Mouse (Mus musculus) ES-E14 (cell line): ENCODE data around the gene Lactb. TPM values are rescaled to one million over a fixed set of nuclear protein-coding genes. Genes with fewer than 3 reads are reported as not detected.

Experiments used
- DNase-seq: peaks from one replicate; pipeline ENCODE4 v3.0.0-alpha.2; 2013; ENCODE audit warnings: low read depth, low spot score
- H3K27ac ChIP-seq: 2 replicates; pipeline ENCODE4 v1.5.1; 2012; ENCODE audit warnings: low read depth, mild to moderate bottlenecking, low read length, moderate library complexity, mixed read lengths; ENCODE audit not compliant: poor library complexity, insufficient read depth, severe bottlenecking
- H3K36me3 ChIP-seq: 2 replicates; pipeline ENCODE4 v1.6.1; 2012; ENCODE audit warnings: mild to moderate bottlenecking, low read length, moderate library complexity, mixed read lengths; ENCODE audit not compliant: control insufficient read depth, poor library complexity, insufficient read depth, severe bottlenecking
- H3K4me1 ChIP-seq, 2 experiments: fragments of 150-350 bp in 1 of 2; sonication (generic) in 1 of 2; 2 replicates each; pipeline ENCODE4 v1.6.1; 2012; ENCODE audit warnings: low read length in 2 of 2, mild to moderate bottlenecking in 1 of 2, mixed read lengths in 1 of 2; ENCODE audit not compliant: control insufficient read depth in 2 of 2, insufficient read depth in 2 of 2, poor library complexity in 1 of 2
- H3K4me3 ChIP-seq, 2 experiments: fragments of 150-350 bp in 1 of 2; sonication (generic) in 1 of 2; 2 replicates each; pipeline ENCODE4 v1.5.1; 2012; ENCODE audit warnings: low read length in 2 of 2, low read depth in 1 of 2, mild to moderate bottlenecking in 1 of 2, mixed read lengths in 1 of 2; ENCODE audit not compliant: insufficient read depth in 1 of 2, poor library complexity in 1 of 2, severe bottlenecking in 1 of 2
- H3K9ac ChIP-seq: 2 replicates; pipeline ENCODE4 v1.6.1; 2012; ENCODE audit warnings: low read depth, mild to moderate bottlenecking, low read length, mixed read lengths; ENCODE audit not compliant: poor library complexity, insufficient read depth, severe bottlenecking
- H3K9me3 ChIP-seq: fragments of 150-350 bp; sonication (generic); 2 replicates; pipeline ENCODE4 v1.6.1; 2012; ENCODE audit warnings: low read depth, mild to moderate bottlenecking, low read length; ENCODE audit not compliant: control insufficient read depth, insufficient read depth
- CHD2 ChIP-seq: IDR thresholded peaks from 2 replicates; pipeline ENCODE4 v1.6.1; 2014; ENCODE audit warnings: mild to moderate bottlenecking, low read depth, low read length, inconsistent platforms
- HCFC1 ChIP-seq: IDR thresholded peaks from 2 replicates; pipeline ENCODE4 v1.6.1; 2012; ENCODE audit warnings: low read length, inconsistent platforms, borderline replicate concordance; ENCODE audit not compliant: insufficient read depth
- MAFK ChIP-seq: IDR thresholded peaks from 2 replicates; pipeline ENCODE4 v1.6.1; 2014; ENCODE audit warnings: mild to moderate bottlenecking, low read depth, low read length, inconsistent platforms; ENCODE audit not compliant: insufficient read depth
- ZC3H11A ChIP-seq: IDR thresholded peaks from 2 replicates; pipeline ENCODE4 v1.6.1; 2012; ENCODE audit warnings: low read depth, mild to moderate bottlenecking, inconsistent platforms, low read length, borderline replicate concordance
- ZNF384 ChIP-seq: IDR thresholded peaks from 2 replicates; pipeline ENCODE4 v1.6.1; 2012; ENCODE audit warnings: low read depth, low read length, inconsistent platforms
- in situ Hi-C, 2 experiments: fragments of 600-800 bp; cut with MboI; formaldehyde crosslinking; loops; one replicate each; pipeline ENCODE4 v1.15.1; 2025; ENCODE audit warnings: low sequenced_read_pairs in 2 of 2, inconsistent platforms in 1 of 2; ENCODE audit not compliant: unreplicated experiment in 2 of 2
- total RNA-seq: library from RNA; depleted of rRNA; stranded (reverse); fragments of 300-350 nt; gene quantifications from 2 replicates; pipeline ENCODE4 v1.2.3, GENCODE M21; 2012; rRNA removed

Lactb gene
- total RNA-seq, 1 experiment, result 10.0 TPM

GRCm38 (mm10) chr9:66909922-66910321, 65.4 kb downstream of the Lactb start:
- H3K4me3 ChIP-seq, result no peak overlapping the region
- no peak overlapping the region for H3K27ac ChIP-seq
- in situ Hi-C loops, result no loop called here
- no peak overlapping the region for H3K9ac ChIP-seq
- no peaks in the 10 kb centered on the region for H3K36me3 ChIP-seq
- TF ChIP-seq MAFK (no peak), ZNF384 (no peak), HCFC1 (no peak), CHD2 (no peak), ZC3H11A (no peak)
- DNase-seq, result no peak
- no peaks in the 10 kb centered on the region for H3K9me3 ChIP-seq
- peaks cover 0 to 2% of the 10 kb centered on the region in 2 experiments; a peak in 1 of 4 replicates for H3K4me1 ChIP-seq

GRCm38 (mm10) chr9:66907746-66908397, 67.4 kb downstream of the Lactb start:
- Histone ChIP-seq H3K27ac (no peak overlapping the region), H3K36me3 (no peaks in the 10 kb centered on the region), H3K9ac (no peak overlapping the region), H3K4me1 (peaks cover 0 to 2% of the 10 kb centered on the region in 2 experiments; a peak in 1 of 4 replicates), H3K4me3 (no peak overlapping the region), H3K9me3 (no peaks in the 10 kb centered on the region)
- no peak for DNase-seq
- in situ Hi-C loops, result no loop called here
- no peak for TF ChIP-seq ZNF384
- no peak for TF ChIP-seq CHD2
- TF ChIP-seq HCFC1, result no peak
- TF ChIP-seq MAFK, result no peak
- TF ChIP-seq ZC3H11A, result no peak

- no peaks in the 10 kb centered on the region for H3K36me3 ChIP-seq
- no peak overlapping the region for H3K9ac ChIP-seq
- no peak overlapping the region for H3K4me3 ChIP-seq
- DNase-seq, result no peak
- in situ Hi-C loops, result no loop called here
- no peak overlapping the region for H3K27ac ChIP-seq
- H3K4me1 ChIP-seq, result peaks cover 0 to 2% of the 10 kb centered on the region in 2 experiments; a peak in 1 of 4 replicates
- no peak for TF ChIP-seq MAFK
- TF ChIP-seq CHD2, result no peak
- no peak for TF ChIP-seq ZC3H11A
- no peak for TF ChIP-seq HCFC1
- TF ChIP-seq ZNF384, result no peak
- no peaks in the 10 kb centered on the region for H3K9me3 ChIP-seq
Observed at GRCm38 (mm10) chr9:66907126-66907525, 68.2 kb downstream of the Lactb start.

DNA sequence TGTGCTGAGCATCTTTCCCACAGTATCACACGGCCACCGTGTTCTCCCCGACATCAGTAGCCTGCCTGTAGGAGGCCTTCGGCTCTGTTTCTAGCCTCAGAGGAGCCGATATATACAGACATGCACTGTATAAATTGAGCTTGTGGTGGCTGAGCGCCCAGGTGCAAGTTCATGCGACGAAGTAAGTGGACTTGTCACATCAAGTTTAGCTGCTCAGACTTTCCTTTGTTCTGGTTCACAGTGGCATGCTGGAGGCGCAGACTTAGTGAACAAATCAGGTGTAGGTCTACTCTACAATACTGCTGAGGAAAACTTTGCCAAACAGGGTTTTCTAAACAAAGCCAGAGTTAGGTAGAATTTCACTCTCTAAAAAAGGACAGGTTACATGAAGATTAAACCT, 69.3 kb downstream of the Lactb start:
- no peaks in the 10 kb centered on the region for H3K36me3 ChIP-seq
- H3K27ac ChIP-seq, result no peak overlapping the region
- no peak overlapping the region for H3K4me3 ChIP-seq
- TF ChIP-seq MAFK (no peak), CHD2 (no peak), ZNF384 (no peak), HCFC1 (no peak), ZC3H11A (no peak)
- no peaks in the 10 kb centered on the region for H3K4me1 ChIP-seq
- no peak overlapping the region for H3K9ac ChIP-seq
- in situ Hi-C loops, result no loop called here
- no peaks in the 10 kb centered on the region for H3K9me3 ChIP-seq
- no peak for DNase-seq

Other genes with a start within 250 kb of the Lactb start
- 1.0 and 1.1 TPM in 2 replicates for gene Aph1b, start 180.0 kb downstream of the Lactb start, total RNA-seq
- not detected in 2 replicates for gene Gm10647, start 178.4 kb downstream of the Lactb start, total RNA-seq
- gene Aph1c, start 140.8 kb downstream of the Lactb start, total RNA-seq, result 0.98 and 1.0 TPM in 2 replicates
- gene Rab8b, start 55.8 kb downstream of the Lactb start, total RNA-seq, result 7.0 and 7.9 TPM in 2 replicates
- 767 and 917 TPM in 2 replicates for gene Rps27l, start 29.4 kb downstream of the Lactb start, total RNA-seq
- gene Tpm1, start 73.9 kb upstream of the Lactb start, total RNA-seq, result 484 and 860 TPM in 2 replicates